Mouse (Mus musculus): ENCODE results near the gene Gm11096. TPM values are rescaled to one million over a fixed set of nuclear protein-coding genes. Genes with fewer than 3 reads are reported as not detected.

Gm11096 gene
- polyA plus RNA-seq, 1 experiment from 2014 or later = not detected

- no peaks in the 10 kb centered on the region for H3K4me1 ChIP-seq (replicated peaks; ENCODE audit: insufficient read depth, low read length)
- H3K9ac ChIP-seq (ENCODE audit: low read depth, low read length) = no peak overlapping the region
- H3K4me2 ChIP-seq (ENCODE audit: low read length) = no peak overlapping the region
- no peaks in the 10 kb centered on the region for H3K27me3 ChIP-seq (ENCODE audit: insufficient read depth, low read length)
- H3K9me3 ChIP-seq (replicated peaks; ENCODE audit: low read length) = no peaks in the 10 kb centered on the region
- 80% methylated on average over 2 of the region's 2 CpGs for WGBS
- no peaks in the 10 kb centered on the region for H3K36me3 ChIP-seq (ENCODE audit: insufficient read depth, low read length)
- H3K27ac ChIP-seq = no peak overlapping the region
- no peak for TF ChIP-seq CTCF (IDR thresholded peaks at IDR 0.05; ENCODE audit: low read depth)
- ATAC-seq (replicated peaks; ENCODE audit: low FRiP score, low read depth) (no peak), DNase-seq (ENCODE audit: low spot score) (no peak)
- no peak overlapping the region for H3K4me3 ChIP-seq (replicated peaks; ENCODE audit: low read depth, low read length)
Measured at GRCm38 (mm10) chr17:81432733-81433132, 8.8 kb upstream of the Gm11096 start.

- H3K9ac ChIP-seq (ENCODE audit: low read depth, low read length) = no peak overlapping the region
- H3K4me1 ChIP-seq (replicated peaks; ENCODE audit: insufficient read depth, low read length) = no peaks in the 10 kb centered on the region
- H3K4me3 ChIP-seq (replicated peaks; ENCODE audit: low read depth, low read length) = no peak overlapping the region
- TF ChIP-seq CTCF (IDR thresholded peaks at IDR 0.05; ENCODE audit: low read depth) = no peak
- peak; percentile 75 for DNase-seq (ENCODE audit: low spot score)
- no peak overlapping the region for H3K4me2 ChIP-seq (ENCODE audit: low read length)
- 45% methylated on average over 5 of the region's 5 CpGs for WGBS
- no peaks in the 10 kb centered on the region for H3K36me3 ChIP-seq (ENCODE audit: insufficient read depth, low read length)
- no peaks in the 10 kb centered on the region for H3K27me3 ChIP-seq (ENCODE audit: insufficient read depth, low read length)
- no peak overlapping the region for H3K27ac ChIP-seq
- no peaks in the 10 kb centered on the region for H3K9me3 ChIP-seq (replicated peaks; ENCODE audit: low read length)
- no peak for ATAC-seq (replicated peaks; ENCODE audit: low FRiP score, low read depth)
Measured at GRCm38 (mm10) chr17:81433148-81433547, 8.4 kb upstream of the Gm11096 start.

GRCm38 (mm10) chr17:81455269-81455668, 13.7 kb downstream of the Gm11096 start:
- Histone ChIP-seq H3K9ac (ENCODE audit: low read depth, low read length) (no peak overlapping the region), H3K9me3 (replicated peaks; ENCODE audit: low read length) (no peaks in the 10 kb centered on the region), H3K4me1 (replicated peaks; ENCODE audit: insufficient read depth, low read length) (no peaks in the 10 kb centered on the region), H3K36me3 (ENCODE audit: insufficient read depth, low read length) (no peaks in the 10 kb centered on the region), H3K27ac (no peak overlapping the region), H3K4me3 (replicated peaks; ENCODE audit: low read depth, low read length) (no peak overlapping the region), H3K27me3 (ENCODE audit: insufficient read depth, low read length) (no peaks in the 10 kb centered on the region), H3K4me2 (ENCODE audit: low read length) (no peak overlapping the region)
- no peak for DNase-seq (ENCODE audit: low spot score)
- 63% methylated on average over 3 of the region's 3 CpGs for WGBS
- TF ChIP-seq CTCF (IDR thresholded peaks at IDR 0.05; ENCODE audit: low read depth) = no peak
- ATAC-seq (replicated peaks; ENCODE audit: low FRiP score, low read depth) = no peak

GRCm38 (mm10) chr17:81455977-81456376, 14.4 kb downstream of the Gm11096 start:
- H3K4me2 ChIP-seq (ENCODE audit: low read length) = no peak overlapping the region
- TF ChIP-seq CTCF (IDR thresholded peaks at IDR 0.05; ENCODE audit: low read depth) = no peak

GRCm38 (mm10) chr17:81459379-81459778, 17.8 kb downstream of the Gm11096 start:
- ATAC-seq (replicated peaks; ENCODE audit: low FRiP score, low read depth) = no peak

More at GRCm38 (mm10) chr17:81455977-81456376, 14.4 kb downstream of the Gm11096 start:
- Histone ChIP-seq H3K9ac (ENCODE audit: low read depth, low read length) (no peak overlapping the region), H3K9me3 (replicated peaks; ENCODE audit: low read length) (no peaks in the 10 kb centered on the region), H3K4me3 (replicated peaks; ENCODE audit: low read depth, low read length) (no peak overlapping the region), H3K36me3 (ENCODE audit: insufficient read depth, low read length) (no peaks in the 10 kb centered on the region), H3K27me3 (ENCODE audit: insufficient read depth, low read length) (no peaks in the 10 kb centered on the region), H3K27ac (no peak overlapping the region), H3K4me1 (replicated peaks; ENCODE audit: insufficient read depth, low read length) (no peaks in the 10 kb centered on the region)
- 70% methylated on average over 7 of the region's 7 CpGs for WGBS
- no peak for DNase-seq (ENCODE audit: low spot score)
- no peak for ATAC-seq (replicated peaks; ENCODE audit: low FRiP score, low read depth)

GRCm38 (mm10) chr17:81468941-81469340, 27.4 kb downstream of the Gm11096 start:
- Histone ChIP-seq H3K9me3 (replicated peaks; ENCODE audit: low read length) (no peaks in the 10 kb centered on the region), H3K27me3 (ENCODE audit: insufficient read depth, low read length) (no peaks in the 10 kb centered on the region), H3K36me3 (ENCODE audit: insufficient read depth, low read length) (no peaks in the 10 kb centered on the region), H3K4me2 (ENCODE audit: low read length) (no peak overlapping the region), H3K27ac (no peak overlapping the region), H3K9ac (ENCODE audit: low read depth, low read length) (no peak overlapping the region), H3K4me1 (replicated peaks; ENCODE audit: insufficient read depth, low read length) (no peaks in the 10 kb centered on the region), H3K4me3 (replicated peaks; ENCODE audit: low read depth, low read length) (no peak overlapping the region)
- TF ChIP-seq CTCF (IDR thresholded peaks at IDR 0.05; ENCODE audit: low read depth) = no peak
- ATAC-seq (replicated peaks; ENCODE audit: low FRiP score, low read depth) (no peak), DNase-seq (ENCODE audit: low spot score) (peak; percentile 28)
- WGBS = 59% methylated on average over 5 of the region's 5 CpGs

More at GRCm38 (mm10) chr17:81459379-81459778, 17.8 kb downstream of the Gm11096 start:
- no peak for TF ChIP-seq CTCF (IDR thresholded peaks at IDR 0.05; ENCODE audit: low read depth)
- no peak overlapping the region for H3K4me3 ChIP-seq (replicated peaks; ENCODE audit: low read depth, low read length)
- H3K27me3 ChIP-seq (ENCODE audit: insufficient read depth, low read length) = no peaks in the 10 kb centered on the region
- DNase-seq (ENCODE audit: low spot score) = no peak
- 88% methylated on average over 3 of the region's 3 CpGs for WGBS
- no peaks in the 10 kb centered on the region for H3K36me3 ChIP-seq (ENCODE audit: insufficient read depth, low read length)
- no peak overlapping the region for H3K9ac ChIP-seq (ENCODE audit: low read depth, low read length)
- no peaks in the 10 kb centered on the region for H3K9me3 ChIP-seq (replicated peaks; ENCODE audit: low read length)
- H3K27ac ChIP-seq = no peak overlapping the region
- H3K4me2 ChIP-seq (ENCODE audit: low read length) = no peak overlapping the region
- H3K4me1 ChIP-seq (replicated peaks; ENCODE audit: insufficient read depth, low read length) = no peaks in the 10 kb centered on the region

- no peak for DNase-seq (ENCODE audit: low spot score)
- Histone ChIP-seq H3K4me1 (replicated peaks; ENCODE audit: insufficient read depth, low read length) (no peaks in the 10 kb centered on the region), H3K9me3 (replicated peaks; ENCODE audit: low read length) (no peaks in the 10 kb centered on the region), H3K4me3 (replicated peaks; ENCODE audit: low read depth, low read length) (no peak overlapping the region), H3K9ac (ENCODE audit: low read depth, low read length) (no peak overlapping the region), H3K27me3 (ENCODE audit: insufficient read depth, low read length) (no peaks in the 10 kb centered on the region), H3K36me3 (ENCODE audit: insufficient read depth, low read length) (no peaks in the 10 kb centered on the region), H3K27ac (no peak overlapping the region), H3K4me2 (ENCODE audit: low read length) (no peak overlapping the region)
- 71% methylated on average over 3 of the region's 3 CpGs for WGBS
- ATAC-seq (replicated peaks; ENCODE audit: low FRiP score, low read depth) = no peak
- TF ChIP-seq CTCF (IDR thresholded peaks at IDR 0.05; ENCODE audit: low read depth) = no peak
Measured at GRCm38 (mm10) chr17:81473363-81473762, 31.8 kb downstream of the Gm11096 start.
